ENCODE assay signal across 8 mouse cellular contexts in the genomic region with DNA sequence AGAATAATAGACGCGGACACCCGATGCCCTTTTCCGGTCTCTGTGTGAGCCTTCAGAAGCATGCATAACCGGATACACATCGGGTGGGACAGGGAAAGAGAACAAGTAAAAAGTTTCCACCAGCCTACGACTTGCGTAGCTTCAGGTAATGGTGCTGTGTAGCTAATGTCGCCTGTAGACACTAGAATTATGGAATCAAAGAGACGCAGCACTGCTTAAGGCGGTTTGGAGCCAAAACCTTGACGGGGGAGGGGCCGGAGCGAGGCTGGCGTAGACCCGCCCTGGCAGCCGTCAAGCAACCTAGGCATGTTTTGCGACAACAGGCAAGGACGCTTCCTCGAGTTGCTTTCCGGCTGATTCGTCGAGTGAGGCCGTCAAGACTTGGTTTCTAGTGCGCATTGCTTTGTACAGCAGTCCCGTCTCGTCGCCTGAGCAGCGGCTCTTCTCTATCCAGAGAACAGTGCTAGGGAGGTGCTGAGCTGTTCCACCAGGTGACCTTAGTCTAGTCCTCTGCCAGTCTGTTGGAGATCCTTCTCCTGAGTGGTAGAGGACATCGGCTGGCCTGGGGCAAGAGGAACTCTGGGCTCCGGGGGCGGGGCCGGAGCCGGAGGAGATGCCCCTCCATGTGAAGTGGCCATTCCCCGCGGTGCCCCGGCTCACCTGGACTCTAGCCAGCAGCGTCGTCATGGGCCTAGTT. TPM values are rescaled to one million over a fixed set of nuclear protein-coding genes. Genes with fewer than 3 reads are reported as not detected.
A peak's percentile ranks its signal among the peaks of the same experiment; 100 is the strongest.
DNase-seq lines count a peak whose midpoint lies in the region; ATAC-seq and TF ChIP-seq lines count a peak whose summit lies in the region.

No protein-coding gene starts in this region.

- ATAC-seq in embryonic facial prominence, embryonic 15.5 days (ENCODE audit: insufficient number of reproducible peaks, low FRiP score, low TSS enrichment, low read depth) = peak; percentile 76
- peak; percentile 70 for ATAC-seq in kidney, embryonic 14.5 days (ENCODE audit: low FRiP score, low TSS enrichment)
- peak; percentile 61 for ATAC-seq in limb, embryonic 15.5 days (ENCODE audit: insufficient number of reproducible peaks, low FRiP score, low TSS enrichment, low read depth)
- peak; percentile 87 for ATAC-seq in midbrain, postnatal 0 days (ENCODE audit: low FRiP score)

- no peaks in the 10 kb centered on the region; the same call in none of the 2 replicates for H3K4me1 ChIP-seq in bone marrow, adult 2 months (ENCODE audit: control insufficient read depth, insufficient read depth, low read length)
- peaks cover 7% of the 10 kb centered on the region; the same call in 1 of the 2 replicates for H3K4me1 ChIP-seq in embryonic facial prominence, embryonic 15.5 days
- H3K4me1 ChIP-seq in kidney, embryonic 14.5 days (ENCODE audit: control insufficient read depth, insufficient read depth, low read length) = no peaks in the 10 kb centered on the region
- H3K4me1 ChIP-seq in limb, embryonic 15.5 days = peaks cover 5% of the 10 kb centered on the region; the same call in 1 of the 2 replicates
- H3K4me1 ChIP-seq in midbrain, postnatal 0 days (ENCODE audit: insufficient read depth, low read length) = no peaks in the 10 kb centered on the region

- no peaks in the 10 kb centered on the region for H3K9me3 ChIP-seq in embryonic facial prominence, embryonic 15.5 days (replicated peaks)
- H3K9me3 ChIP-seq in kidney, embryonic 14.5 days (ENCODE audit: control insufficient read depth, low read length) = no peaks in the 10 kb centered on the region
- H3K9me3 ChIP-seq in limb, embryonic 15.5 days = no peaks in the 10 kb centered on the region
- H3K9me3 ChIP-seq in midbrain, postnatal 0 days (ENCODE audit: low read length) = no peaks in the 10 kb centered on the region

- 15% methylated on average over 39 of the region's 39 CpGs for WGBS in bone marrow, adult 2 months
- WGBS in embryonic facial prominence, embryonic 15.5 days = 20% methylated on average over 39 of the region's 39 CpGs
- 26% methylated on average over 39 of the region's 39 CpGs for WGBS in kidney, embryonic 14.5 days
- 27% methylated on average over 39 of the region's 39 CpGs for WGBS in limb, embryonic 15.5 days
- WGBS in midbrain, postnatal 0 days = 25% methylated on average over 35 of the region's 39 CpGs

- TF ChIP-seq CTCF in bone marrow, adult 2 months (IDR thresholded peaks at IDR 0.05; ENCODE audit: control insufficient read depth, insufficient read depth, low read length) = no peak
- no peak for TF ChIP-seq CTCF in midbrain, postnatal 0 days (IDR thresholded peaks at IDR 0.05)

- peak; percentile 59 for TF ChIP-seq POLR2A in bone marrow, adult 2 months (IDR thresholded peaks at IDR 0.05; ENCODE audit: borderline replicate concordance, control insufficient read depth, low read depth, low read length)

- no peaks in the 10 kb centered on the region for H3K36me3 ChIP-seq in embryonic facial prominence, embryonic 15.5 days
- no peaks in the 10 kb centered on the region for H3K36me3 ChIP-seq in kidney, embryonic 14.5 days (ENCODE audit: control insufficient read depth, insufficient read depth, low read length)
- H3K36me3 ChIP-seq in limb, embryonic 15.5 days = no peaks in the 10 kb centered on the region
- H3K36me3 ChIP-seq in midbrain, postnatal 0 days (ENCODE audit: insufficient read depth, low read length) = no peaks in the 10 kb centered on the region

- H3K27me3 ChIP-seq in embryonic facial prominence, embryonic 15.5 days = no peaks in the 10 kb centered on the region
- H3K27me3 ChIP-seq in kidney, embryonic 14.5 days (ENCODE audit: control insufficient read depth, insufficient read depth, low read length) = no peaks in the 10 kb centered on the region
- no peaks in the 10 kb centered on the region for H3K27me3 ChIP-seq in limb, embryonic 15.5 days
- no peaks in the 10 kb centered on the region for H3K27me3 ChIP-seq in midbrain, postnatal 0 days (ENCODE audit: insufficient read depth, low read length)

- H3K27ac ChIP-seq in bone marrow, adult 2 months (ENCODE audit: control insufficient read depth, insufficient read depth, low read depth, low read length, poor library complexity) = peak overlapping the region; percentile 77
- H3K27ac ChIP-seq in embryonic facial prominence, embryonic 15.5 days (replicated peaks) = peak overlapping the region; percentile 91
- peak overlapping the region; percentile 77; the same call in 1 of the 2 replicates for H3K27ac ChIP-seq in kidney, embryonic 14.5 days (ENCODE audit: low read depth, low read length)
- H3K27ac ChIP-seq in limb, embryonic 15.5 days = peak overlapping the region; percentile 91
- peak overlapping the region; percentile 82 for H3K27ac ChIP-seq in midbrain, postnatal 0 days (ENCODE audit: low read depth, low read length)

- H3K4me3 ChIP-seq in bone marrow, adult 2 months (replicated peaks; ENCODE audit: control insufficient read depth, low read depth, low read length) = peak overlapping the region; percentile 80
- H3K4me3 ChIP-seq in embryonic facial prominence, embryonic 15.5 days (replicated peaks) = peak overlapping the region; percentile 59
- peak overlapping the region; percentile 62 for H3K4me3 ChIP-seq in kidney, embryonic 14.5 days (ENCODE audit: low read length)
- peak overlapping the region; percentile 56 for H3K4me3 ChIP-seq in limb, embryonic 15.5 days
- H3K4me3 ChIP-seq in midbrain, postnatal 0 days (ENCODE audit: low read depth, low read length) = peak overlapping the region; percentile 48

- peak overlapping the region; percentile 62 for H3K4me2 ChIP-seq in embryonic facial prominence, embryonic 15.5 days (replicated peaks)
- H3K4me2 ChIP-seq in kidney, embryonic 14.5 days (replicated peaks; ENCODE audit: low read depth, low read length) = peak overlapping the region; percentile 67
- H3K4me2 ChIP-seq in limb, embryonic 15.5 days = peak overlapping the region; percentile 56
- peak overlapping the region; percentile 57 for H3K4me2 ChIP-seq in midbrain, postnatal 0 days (ENCODE audit: low read depth, low read length, poor library complexity, severe bottlenecking)

- DNase-seq in 416B (ENCODE audit: low read depth) = peak; percentile 93
- peak; percentile 83 to 89 for DNase-seq in heart, adult 9 months (ENCODE audit: low spot score in 2 of 2)
- peak; percentile 91 for DNase-seq in midbrain, postnatal 0 days (ENCODE audit: low spot score)
- DNase-seq in spleen, postnatal 14 days (ENCODE audit: low spot score in 2 of 2) = peak; percentile 71 to 77

- peak overlapping the region; percentile 57 for H3K9ac ChIP-seq in embryonic facial prominence, embryonic 15.5 days
- H3K9ac ChIP-seq in kidney, embryonic 14.5 days (ENCODE audit: low read depth, low read length) = peak overlapping the region; percentile 74
- peak overlapping the region; percentile 52 for H3K9ac ChIP-seq in limb, embryonic 15.5 days
- peak overlapping the region; percentile 63 for H3K9ac ChIP-seq in midbrain, postnatal 0 days (replicated peaks; ENCODE audit: low read length, poor library complexity, severe bottlenecking)

RNA-seq across cellular contexts. Expression of a gene that starts 0.4 kb away (rescaled TPM):
- 16.4 and 21.5 TPM in 2 replicates for polyA plus RNA-seq in bone marrow, adult 2 months (2011; ENCODE audit: insufficient read depth, insufficient read length, low replicate concordance, missing spikeins)
- polyA plus RNA-seq in embryonic facial prominence, embryonic 15.5 days (2015; fragmentation: Nextera tagmentation; extraction: Ambion mirVana) = 16.8 and 20.1 TPM in 2 replicates
- polyA plus RNA-seq in kidney, embryonic 14.5 days (2014; fragmentation: Nextera tagmentation; extraction: Ambion mirVana) = 10.6 and 10.8 TPM in 2 replicates
- 17.3 and 20.2 TPM in 2 replicates for polyA plus RNA-seq in limb, embryonic 15.5 days (2015; fragmentation: Nextera tagmentation; extraction: Ambion mirVana)
- total RNA-seq in midbrain, postnatal 0 days (2014; rRNA removed) = 3.8 and 7.5 TPM in 2 replicates
- 3.0 and 3.3 TPM in 2 replicates for polyA plus RNA-seq in midbrain, postnatal 0 days (2015; fragmentation: Nextera tagmentation; extraction: Ambion mirVana)

RNA-seq across cellular contexts. Expression of a gene that starts 0.8 kb away (rescaled TPM):
- 32.4 and 58.0 TPM in 2 replicates for polyA plus RNA-seq in bone marrow, adult 2 months (2011; ENCODE audit: insufficient read depth, insufficient read length, low replicate concordance, missing spikeins)
- 98.0 and 103 TPM in 2 replicates for polyA plus RNA-seq in embryonic facial prominence, embryonic 15.5 days (2015; fragmentation: Nextera tagmentation; extraction: Ambion mirVana)
- 58.5 and 64.3 TPM in 2 replicates for polyA plus RNA-seq in kidney, embryonic 14.5 days (2014; fragmentation: Nextera tagmentation; extraction: Ambion mirVana)
- polyA plus RNA-seq in limb, embryonic 15.5 days (2015; fragmentation: Nextera tagmentation; extraction: Ambion mirVana) = 89.2 and 89.6 TPM in 2 replicates
- 44.4 and 49.2 TPM in 2 replicates for total RNA-seq in midbrain, postnatal 0 days (2014; rRNA removed)
- 65.9 and 69.8 TPM in 2 replicates for polyA plus RNA-seq in midbrain, postnatal 0 days (2015; fragmentation: Nextera tagmentation; extraction: Ambion mirVana)

RNA-seq across cellular contexts. Expression of a gene that starts 11.9 kb away (rescaled TPM):
- polyA plus RNA-seq in bone marrow, adult 2 months (2011; ENCODE audit: insufficient read depth, insufficient read length, low replicate concordance, missing spikeins) = 68.3 and 79.6 TPM in 2 replicates
- 678 and 798 TPM in 2 replicates for polyA plus RNA-seq in embryonic facial prominence, embryonic 15.5 days (2015; fragmentation: Nextera tagmentation; extraction: Ambion mirVana)
- polyA plus RNA-seq in kidney, embryonic 14.5 days (2014; fragmentation: Nextera tagmentation; extraction: Ambion mirVana) = 941 and 1,115 TPM in 2 replicates
- polyA plus RNA-seq in limb, embryonic 15.5 days (2015; fragmentation: Nextera tagmentation; extraction: Ambion mirVana) = 675 and 811 TPM in 2 replicates
- total RNA-seq in midbrain, postnatal 0 days (2014; rRNA removed) = 2,035 and 2,080 TPM in 2 replicates
- polyA plus RNA-seq in midbrain, postnatal 0 days (2015; fragmentation: Nextera tagmentation; extraction: Ambion mirVana) = 390 and 408 TPM in 2 replicates

RNA-seq across cellular contexts. Expression of a gene that starts 14.4 kb away (rescaled TPM):
- 154 and 166 TPM in 2 replicates for polyA plus RNA-seq in bone marrow, adult 2 months (2011; ENCODE audit: insufficient read depth, insufficient read length, low replicate concordance, missing spikeins)
- 158 and 160 TPM in 2 replicates for polyA plus RNA-seq in embryonic facial prominence, embryonic 15.5 days (2015; fragmentation: Nextera tagmentation; extraction: Ambion mirVana)
- 89.5 and 93.6 TPM in 2 replicates for polyA plus RNA-seq in kidney, embryonic 14.5 days (2014; fragmentation: Nextera tagmentation; extraction: Ambion mirVana)
- polyA plus RNA-seq in limb, embryonic 15.5 days (2015; fragmentation: Nextera tagmentation; extraction: Ambion mirVana) = 156 and 175 TPM in 2 replicates
- 307 and 359 TPM in 2 replicates for total RNA-seq in midbrain, postnatal 0 days (2014; rRNA removed)
- polyA plus RNA-seq in midbrain, postnatal 0 days (2015; fragmentation: Nextera tagmentation; extraction: Ambion mirVana) = 371 and 388 TPM in 2 replicates

RNA-seq across cellular contexts. Expression of a gene that starts 22.3 kb away (rescaled TPM):
- 87.5 and 157 TPM in 2 replicates for polyA plus RNA-seq in bone marrow, adult 2 months (2011; ENCODE audit: insufficient read depth, insufficient read length, low replicate concordance, missing spikeins)
- polyA plus RNA-seq in embryonic facial prominence, embryonic 15.5 days (2015; fragmentation: Nextera tagmentation; extraction: Ambion mirVana) = 223 and 260 TPM in 2 replicates
- polyA plus RNA-seq in kidney, embryonic 14.5 days (2014; fragmentation: Nextera tagmentation; extraction: Ambion mirVana) = 90.3 and 143 TPM in 2 replicates
- 203 and 211 TPM in 2 replicates for polyA plus RNA-seq in limb, embryonic 15.5 days (2015; fragmentation: Nextera tagmentation; extraction: Ambion mirVana)
- total RNA-seq in midbrain, postnatal 0 days (2014; rRNA removed) = 344 and 530 TPM in 2 replicates
- polyA plus RNA-seq in midbrain, postnatal 0 days (2015; fragmentation: Nextera tagmentation; extraction: Ambion mirVana) = 951 and 960 TPM in 2 replicates

Comparison
In these comparisons a context has a peak if more than half of its experiments do, and no peak if none do; other contexts are left out.
1. Peak in every context shown above with its lines: DNase-seq, ATAC-seq, H3K4me3 ChIP-seq and H3K27ac ChIP-seq.